Mouse (Mus musculus): ENCODE data around the gene Lias. TPM values are rescaled to one million over a fixed set of nuclear protein-coding genes. Genes with fewer than 3 reads are reported as not detected.

Lias gene
- polyA plus RNA-seq, 1 experiment = 45.7 TPM

- TF ChIP-seq EP300 (IDR thresholded peaks at IDR 0.05; ENCODE audit: insufficient read depth, low read depth, low read length) (no peak), CTCF (IDR thresholded peaks at IDR 0.05; ENCODE audit: low read depth, low read length) (no peak), POLR2A (IDR thresholded peaks at IDR 0.05; ENCODE audit: insufficient read depth, low read length) (no peak)
- no peaks in the 10 kb centered on the region for H3K27me3 ChIP-seq (ENCODE audit: control insufficient read depth, insufficient read depth, low read length, poor library complexity, severe bottlenecking)
- no peaks in the 10 kb centered on the region for H3K4me1 ChIP-seq (ENCODE audit: control insufficient read depth, insufficient read depth, low read length)
- no peak overlapping the region for H3K9ac ChIP-seq (ENCODE audit: low read depth, poor library complexity, severe bottlenecking)
- H3K4me3 ChIP-seq (ENCODE audit: low read depth, low read length) = no peak overlapping the region
- H3K9me3 ChIP-seq (replicated peaks; ENCODE audit: control insufficient read depth, insufficient read depth, low read length, poor library complexity, severe bottlenecking) = no peaks in the 10 kb centered on the region
- no peak overlapping the region for H3K27ac ChIP-seq (ENCODE audit: insufficient read depth, low read length)
- no peaks in the 10 kb centered on the region; the same call in 1 of the 2 replicates for H3K36me3 ChIP-seq (ENCODE audit: control insufficient read depth, insufficient read depth, low read length, poor library complexity, severe bottlenecking)
Observed at GRCm38 (mm10) chr5:65457086-65457827, 66.0 kb downstream of the Lias start.

GRCm38 (mm10) chr5:65457846-65458245 is 66.5 kb downstream of the Lias start:
- Histone ChIP-seq H3K4me3 (ENCODE audit: low read depth, low read length) (no peak overlapping the region), H3K9me3 (replicated peaks; ENCODE audit: control insufficient read depth, insufficient read depth, low read length, poor library complexity, severe bottlenecking) (no peaks in the 10 kb centered on the region), H3K4me1 (ENCODE audit: control insufficient read depth, insufficient read depth, low read length) (no peaks in the 10 kb centered on the region), H3K36me3 (ENCODE audit: control insufficient read depth, insufficient read depth, low read length, poor library complexity, severe bottlenecking) (no peaks in the 10 kb centered on the region; the same call in 1 of the 2 replicates), H3K9ac (ENCODE audit: low read depth, poor library complexity, severe bottlenecking) (no peak overlapping the region), H3K27me3 (ENCODE audit: control insufficient read depth, insufficient read depth, low read length, poor library complexity, severe bottlenecking) (no peaks in the 10 kb centered on the region), H3K27ac (ENCODE audit: insufficient read depth, low read length) (no peak overlapping the region)
- no peak for TF ChIP-seq CTCF (IDR thresholded peaks at IDR 0.05; ENCODE audit: low read depth, low read length)
- TF ChIP-seq EP300 (IDR thresholded peaks at IDR 0.05; ENCODE audit: insufficient read depth, low read depth, low read length) = no peak

GRCm38 (mm10) chr5:65459454-65459853 is 68.2 kb downstream of the Lias start:
- TF ChIP-seq POLR2A (IDR thresholded peaks at IDR 0.05; ENCODE audit: insufficient read depth, low read length) = no peak
- TF ChIP-seq CTCF (IDR thresholded peaks at IDR 0.05; ENCODE audit: low read depth, low read length) = no peak
- TF ChIP-seq EP300 (IDR thresholded peaks at IDR 0.05; ENCODE audit: insufficient read depth, low read depth, low read length) = no peak
- no peaks in the 10 kb centered on the region for H3K4me1 ChIP-seq (ENCODE audit: control insufficient read depth, insufficient read depth, low read length)
- no peak overlapping the region for H3K9ac ChIP-seq (ENCODE audit: low read depth, poor library complexity, severe bottlenecking)
- no peak overlapping the region for H3K27ac ChIP-seq (ENCODE audit: insufficient read depth, low read length)
- H3K36me3 ChIP-seq (ENCODE audit: control insufficient read depth, insufficient read depth, low read length, poor library complexity, severe bottlenecking) = no peaks in the 10 kb centered on the region; the same call in 1 of the 2 replicates
- no peaks in the 10 kb centered on the region for H3K9me3 ChIP-seq (replicated peaks; ENCODE audit: control insufficient read depth, insufficient read depth, low read length, poor library complexity, severe bottlenecking)
- no peaks in the 10 kb centered on the region for H3K27me3 ChIP-seq (ENCODE audit: control insufficient read depth, insufficient read depth, low read length, poor library complexity, severe bottlenecking)
- H3K4me3 ChIP-seq (ENCODE audit: low read depth, low read length) = no peak overlapping the region

Other genes with a start within 250 kb of the Lias start
- gene Wdr19, start 191.8 kb upstream of the Lias start, polyA plus RNA-seq (2011; ENCODE audit: insufficient read depth, insufficient read length, low read depth, missing spikeins) = 13.8 and 13.9 TPM in 2 replicates
- 146 and 160 TPM in 2 replicates for gene Rfc1, start 55.8 kb upstream of the Lias start, polyA plus RNA-seq (2011; ENCODE audit: insufficient read depth, insufficient read length, low read depth, missing spikeins)
- not detected in 2 replicates for gene Klb, start 43.2 kb upstream of the Lias start, polyA plus RNA-seq (2011; ENCODE audit: insufficient read depth, insufficient read length, low read depth, missing spikeins)
- gene Rpl9, start 53 bp upstream of the Lias start, polyA plus RNA-seq (2011; ENCODE audit: insufficient read depth, insufficient read length, low read depth, missing spikeins) = 573 and 625 TPM in 2 replicates
- gene Ugdh, start 44.5 kb downstream of the Lias start, polyA plus RNA-seq (2011; ENCODE audit: insufficient read depth, insufficient read length, low read depth, missing spikeins) = 31.4 and 33.7 TPM in 2 replicates
- not detected in 2 replicates for gene Gm43552, start 101.3 kb downstream of the Lias start, polyA plus RNA-seq (2011; ENCODE audit: insufficient read depth, insufficient read length, low read depth, missing spikeins)
- gene Smim14, start 145.7 kb downstream of the Lias start, polyA plus RNA-seq (2011; ENCODE audit: insufficient read depth, insufficient read length, low read depth, missing spikeins) = 47.3 and 53.2 TPM in 2 replicates
- 282 and 285 TPM in 2 replicates for gene Ube2k, start 145.7 kb downstream of the Lias start, polyA plus RNA-seq (2011; ENCODE audit: insufficient read depth, insufficient read length, low read depth, missing spikeins)

All from ES-Bruce4 (cell line).